Mouse (Mus musculus): ENCODE results near the gene Slc26a6.

Gene Slc26a6

GRCm38 (mm10) chr9:108955241-108955640 is 102.2 kb downstream of the Slc26a6 start:
- intact Hi-C loops (cut with DNase I): no loop called here

DNA sequence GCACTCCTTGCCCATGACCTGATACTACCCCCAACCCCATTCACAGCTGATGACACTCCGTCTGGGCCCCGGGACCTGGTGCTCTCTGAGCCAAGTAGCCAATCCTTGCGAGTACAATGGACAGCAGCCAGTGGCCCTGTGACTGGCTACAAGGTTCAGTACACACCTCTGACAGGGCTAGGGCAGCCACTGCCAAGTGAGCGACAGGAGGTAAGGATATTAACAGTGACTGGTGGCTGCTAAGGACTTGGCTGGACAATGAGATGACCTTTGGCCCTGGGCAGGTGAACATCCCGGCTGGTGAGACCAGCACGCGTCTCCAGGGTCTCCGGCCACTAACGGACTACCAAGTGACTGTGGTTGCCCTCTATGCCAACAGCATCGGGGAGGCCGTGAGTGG is 102.8 kb downstream of the Slc26a6 start:
- intact Hi-C loops (cut with DNase I): no loop called here

Small RNA genes lying within 50 kb of the gene (microRNA-seq; reads per million reads assigned to microRNA genes)
- gene Gm23156: 0 reads per million in 2 experiments
